Mouse (Mus musculus): ENCODE results near the gene Frrs1.

DNA sequence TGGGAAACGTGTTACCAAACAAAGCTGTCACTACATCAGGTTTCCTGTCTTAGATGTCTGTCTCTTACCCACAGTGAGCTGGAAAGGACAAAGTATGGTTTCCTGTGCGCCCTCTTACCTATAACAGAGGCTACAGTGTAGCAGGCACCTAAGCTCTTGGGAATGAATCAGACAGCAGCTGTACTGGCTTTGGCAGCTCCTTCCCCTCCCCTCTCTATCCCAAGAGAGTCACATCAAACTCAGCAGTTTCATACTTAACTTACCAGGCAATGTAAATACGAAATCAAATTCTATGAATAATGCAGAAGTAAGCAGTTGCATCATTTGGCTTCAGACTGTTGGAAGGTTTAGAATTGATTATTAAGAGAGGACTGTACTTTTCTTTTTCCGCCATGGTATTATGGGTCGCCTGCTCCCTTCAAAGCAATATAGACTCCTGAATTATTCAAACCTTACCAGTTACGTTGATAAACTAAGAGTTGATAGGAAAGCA, 43.9 kb upstream of the Frrs1 start:
- no peak for TF ChIP-seq TAL1 (IDR thresholded peaks at IDR 0.05; ENCODE audit: low read length)
- TF ChIP-seq GATA1 (IDR thresholded peaks at IDR 0.05; ENCODE audit: low read length): no peak

Measured in erythroblast, embryonic 14.5 days (primary cell).